Mouse (Mus musculus) hindbrain, postnatal 0 days (tissue): ENCODE measurements around the gene Timm29. TPM values are rescaled to one million over a fixed set of nuclear protein-coding genes. Genes with fewer than 3 reads are reported as not detected.

Source experiments
- ATAC-seq: fragments of 200-750 bp; cut with Nextera tagmentation; 2 replicates; pipeline ENCODE4 v1.8.0; 2017; ENCODE audit warnings: mild to moderate bottlenecking, moderate TSS enrichment, moderate library complexity
- DNase-seq: peaks from one replicate; pipeline ENCODE4 v3.0.0-alpha.2; 2015; ENCODE audit warnings: low spot score
- H3K27ac ChIP-seq: fragments of 300-500 bp; sonication (generic); 2 replicates; pipeline ENCODE4 v1.5.1; 2014; ENCODE audit warnings: mild to moderate bottlenecking
- H3K27me3 ChIP-seq: fragments of 300-500 bp; sonication (generic); 2 replicates; pipeline ENCODE4 v1.6.1; 2014; ENCODE audit warnings: low read length, mixed read lengths; ENCODE audit not compliant: insufficient read depth
- H3K36me3 ChIP-seq: fragments of 300-500 bp; sonication (generic); 2 replicates; pipeline ENCODE4 v1.6.1; 2014; ENCODE audit warnings: low read length, mixed read lengths; ENCODE audit not compliant: insufficient read depth
- H3K4me1 ChIP-seq: fragments of 300-500 bp; sonication (generic); 2 replicates; pipeline ENCODE4 v1.6.1; 2014; ENCODE audit warnings: antibody characterized with exemption, low read length, mixed read lengths; ENCODE audit not compliant: insufficient read depth
- H3K4me2 ChIP-seq: fragments of 300-500 bp; sonication (generic); 2 replicates; pipeline ENCODE4 v1.6.1; 2014; ENCODE audit warnings: low read depth, mild to moderate bottlenecking, low read length, moderate library complexity, mixed read lengths
- H3K4me3 ChIP-seq: fragments of 300-500 bp; sonication (generic); 2 replicates; pipeline ENCODE4 v1.5.1; 2014; ENCODE audit warnings: low read length
- H3K9ac ChIP-seq: fragments of 300-500 bp; sonication (generic); replicated peaks from 2 replicates; pipeline ENCODE4 v1.6.1; 2014; ENCODE audit warnings: mild to moderate bottlenecking, low read length, moderate library complexity, mixed read lengths
- H3K9me3 ChIP-seq: fragments of 300-500 bp; sonication (generic); 2 replicates; pipeline ENCODE4 v1.6.1; 2016; ENCODE audit warnings: low read length, mixed read lengths
- CTCF ChIP-seq: IDR thresholded peaks from 2 replicates; pipeline ENCODE4 v1.5.1; 2016; ENCODE audit warnings: antibody characterized with exemption, control low read depth, low read depth
- WGBS: fragments of 180-500 bp; shearing (Covaris S2); extraction: QIAGEN DNeasy Blood & Tissue Kit; methylation state at CpG from one replicate; pipeline ENCODE4 v1.1.7; 2014; 5-methylcytosine and 5-hydroxymethylcytosine counted together
- polyA plus RNA-seq: library from polyadenylated mRNA; unstranded; fragments of >200 nt; fragmentation: Nextera tagmentation; extraction: Ambion mirVana; gene quantifications from 2 replicates; pipeline ENCODE4 v1.2.1, GENCODE M21; 2015
- total RNA-seq: library from RNA; depleted of rRNA; stranded (reverse); fragments of >200 nt; gene quantifications from 2 replicates; pipeline ENCODE4 v1.2.3, GENCODE M21; 2014

The Timm29 gene
- total and polyA plus RNA-seq, 2 experiments from 2014 or later: 51.5 to 63.3 TPM

- 80% methylated on average over 4 of the region's 4 CpGs for WGBS
- H3K4me1 ChIP-seq: no peaks in the 10 kb centered on the region
- H3K9ac ChIP-seq: no peak overlapping the region
- no peak for ATAC-seq
- no peaks in the 10 kb centered on the region for H3K27me3 ChIP-seq
- H3K4me3 ChIP-seq: no peak overlapping the region
- no peak for DNase-seq
- H3K9me3 ChIP-seq: no peaks in the 10 kb centered on the region
- peaks cover 5% of the 10 kb centered on the region for H3K36me3 ChIP-seq
- no peak overlapping the region for H3K27ac ChIP-seq
- TF ChIP-seq CTCF: no peak
- H3K4me2 ChIP-seq: no peak overlapping the region
Observed at GRCm38 (mm10) chr9:21565004-21565586, 27.4 kb upstream of the Timm29 start.

GRCm38 (mm10) chr9:21566538-21566937 is 26.0 kb upstream of the Timm29 start:
- Histone ChIP-seq H3K27me3 (no peaks in the 10 kb centered on the region), H3K4me2 (no peak overlapping the region), H3K4me3 (no peak overlapping the region), H3K27ac (no peak overlapping the region), H3K36me3 (peaks cover 18% of the 10 kb centered on the region), H3K9me3 (no peaks in the 10 kb centered on the region), H3K4me1 (no peaks in the 10 kb centered on the region), H3K9ac (no peak overlapping the region)
- no peak for ATAC-seq
- WGBS: 84% methylated on average over 1 of the region's 1 CpGs
- no peak for DNase-seq
- no peak for TF ChIP-seq CTCF

DNA sequence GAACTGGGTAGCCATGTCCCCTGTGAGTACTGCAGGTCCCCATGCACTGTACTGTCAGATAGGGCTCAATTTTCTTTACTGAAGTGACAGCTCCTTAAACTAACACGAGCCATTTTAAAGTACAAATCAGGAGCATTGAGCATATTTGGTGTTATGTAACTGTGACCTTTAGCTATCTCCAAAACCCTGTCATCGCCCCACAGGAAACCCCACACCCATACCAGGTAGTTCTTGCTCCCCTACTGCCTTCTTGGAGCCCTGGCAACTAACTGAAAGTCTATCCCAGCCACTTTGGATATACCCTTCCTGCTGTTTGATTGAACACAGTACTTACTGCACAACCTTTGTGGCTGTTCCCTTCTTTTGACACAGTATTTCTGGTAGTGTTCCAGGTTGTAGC is 25.5 kb upstream of the Timm29 start:
- Histone ChIP-seq H3K36me3 (peaks cover 23% of the 10 kb centered on the region), H3K9ac (no peak overlapping the region), H3K4me3 (no peak overlapping the region), H3K27me3 (no peaks in the 10 kb centered on the region), H3K4me1 (no peaks in the 10 kb centered on the region), H3K4me2 (no peak overlapping the region), H3K9me3 (no peaks in the 10 kb centered on the region), H3K27ac (no peak overlapping the region)
- 93% methylated on average over 2 of the region's 2 CpGs for WGBS
- TF ChIP-seq CTCF: no peak
- DNase-seq (no peak), ATAC-seq (no peak)

DNA sequence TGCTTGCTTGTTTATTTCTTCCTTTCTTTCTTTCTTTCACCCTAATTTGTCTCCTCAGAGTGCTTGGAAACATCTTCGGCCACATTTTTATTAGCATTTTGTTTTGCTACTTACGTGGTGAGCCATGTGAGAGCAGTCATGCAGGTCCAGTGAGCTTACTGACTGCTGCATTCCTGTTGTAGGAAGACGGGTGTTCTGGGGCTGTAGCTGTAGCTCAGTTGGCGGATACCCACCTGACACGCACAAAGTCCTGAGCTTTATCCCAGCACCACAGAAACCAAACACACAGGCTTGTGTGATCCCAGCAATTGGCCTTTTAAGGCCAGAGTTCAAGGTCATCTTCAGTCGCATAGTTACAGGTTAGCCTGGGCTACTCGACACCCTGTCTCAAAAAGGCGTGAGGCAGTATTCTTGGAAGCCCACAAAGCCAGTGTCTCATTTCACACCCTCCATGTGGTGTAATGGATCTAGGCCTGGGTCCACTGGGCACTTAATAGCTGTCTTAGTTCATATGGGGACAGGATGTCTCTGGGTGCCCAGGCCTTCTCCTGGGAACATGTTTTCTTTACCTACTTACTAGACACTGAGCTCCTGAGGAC is 23.8 kb upstream of the Timm29 start:
- H3K4me2 ChIP-seq: no peak overlapping the region
- H3K27me3 ChIP-seq: no peaks in the 10 kb centered on the region
- H3K36me3 ChIP-seq: peaks cover 34% of the 10 kb centered on the region
- H3K9me3 ChIP-seq: no peaks in the 10 kb centered on the region
- no peak overlapping the region for H3K9ac ChIP-seq
- ATAC-seq (no peak), DNase-seq (no peak)
- WGBS: 90% methylated on average over 8 of the region's 8 CpGs
- H3K4me1 ChIP-seq: no peaks in the 10 kb centered on the region
- TF ChIP-seq CTCF: no peak
- no peak overlapping the region for H3K4me3 ChIP-seq
- H3K27ac ChIP-seq: no peak overlapping the region

- peaks cover 59% of the 10 kb centered on the region for H3K36me3 ChIP-seq
- H3K27ac ChIP-seq: no peak overlapping the region
- no peaks in the 10 kb centered on the region for H3K4me1 ChIP-seq
- H3K27me3 ChIP-seq: no peaks in the 10 kb centered on the region
- no peaks in the 10 kb centered on the region for H3K9me3 ChIP-seq
- ATAC-seq (peak; percentile 32; the same call in 1 of the 2 replicates), DNase-seq (no peak)
- no peak overlapping the region for H3K9ac ChIP-seq
- H3K4me2 ChIP-seq: no peak overlapping the region
- no peak overlapping the region for H3K4me3 ChIP-seq
- TF ChIP-seq CTCF: no peak
- WGBS: 91% methylated on average over 8 of the region's 8 CpGs
Observed at GRCm38 (mm10) chr9:21574012-21574801, 18.3 kb upstream of the Timm29 start.

DNA sequence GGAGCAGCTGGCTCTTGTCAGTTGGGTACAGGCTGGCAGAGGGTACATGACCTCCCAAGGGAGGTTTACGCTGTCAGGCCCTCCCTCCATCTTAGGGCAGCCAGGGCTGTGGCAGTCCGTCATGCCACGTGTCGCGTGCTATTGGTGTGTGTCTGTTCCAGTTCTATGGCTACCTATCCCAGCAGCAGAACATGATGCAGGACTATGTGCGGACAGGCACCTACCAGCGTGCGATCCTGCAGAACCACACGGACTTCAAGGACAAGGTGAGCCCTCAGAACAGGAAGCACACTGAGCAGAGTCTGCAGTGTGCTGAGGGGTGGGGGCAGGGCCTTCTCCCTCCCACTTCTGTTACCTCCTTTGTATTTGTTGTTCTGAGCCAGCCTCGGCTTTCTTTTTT is 17.3 kb upstream of the Timm29 start:
- no peak overlapping the region for H3K27ac ChIP-seq
- ATAC-seq (no peak), DNase-seq (no peak)
- peaks cover 63% of the 10 kb centered on the region for H3K36me3 ChIP-seq
- no peaks in the 10 kb centered on the region for H3K27me3 ChIP-seq
- H3K4me3 ChIP-seq: no peak overlapping the region
- H3K9me3 ChIP-seq: no peaks in the 10 kb centered on the region
- H3K4me2 ChIP-seq: no peak overlapping the region
- no peaks in the 10 kb centered on the region for H3K4me1 ChIP-seq
- H3K9ac ChIP-seq: no peak overlapping the region
- WGBS: 89% methylated on average over 10 of the region's 10 CpGs
- TF ChIP-seq CTCF: no peak
